ENCODE assay signal across 7 mouse cellular contexts in the genomic region with DNA sequence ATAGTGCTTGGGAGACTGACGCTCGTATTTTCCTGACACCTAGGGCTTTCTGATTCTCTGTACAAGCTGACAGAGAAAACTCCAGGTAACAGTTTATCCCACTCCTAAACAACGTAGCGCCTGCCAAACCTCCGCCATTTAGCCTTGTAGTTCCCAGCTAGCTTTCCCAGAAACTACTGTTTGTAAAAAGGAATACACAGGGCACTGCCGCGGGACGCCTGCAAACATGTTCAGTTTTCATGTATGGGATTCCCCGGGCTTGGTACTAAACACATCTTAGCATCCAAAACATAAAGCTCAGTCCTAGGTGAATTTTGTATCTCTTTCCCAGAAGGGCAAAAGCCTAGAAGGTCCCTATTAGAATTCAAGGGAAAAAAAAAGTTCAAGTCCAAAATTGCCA. TPM values are rescaled to one million over a fixed set of nuclear protein-coding genes. Genes with fewer than 3 reads are reported as not detected.
DNase-seq lines count a peak whose midpoint lies in the region; ATAC-seq and TF ChIP-seq lines count a peak whose summit lies in the region.

No protein-coding gene starts in this region.

- 74% methylated on average over 9 of the region's 9 CpGs for WGBS in lung, embryonic 15.5 days
- 76% methylated on average over 9 of the region's 9 CpGs for WGBS in forebrain, embryonic 14.5 days
- WGBS in limb, embryonic 14.5 days: 83% methylated on average over 9 of the region's 9 CpGs
- 84% methylated on average over 9 of the region's 9 CpGs for WGBS in stomach, embryonic 14.5 days

- DNase-seq in lung, postnatal 25 days (ENCODE audit: low spot score): no peak
- no peak for DNase-seq in forebrain, embryonic 14.5 days (ENCODE audit: low spot score)
- no peak for DNase-seq in limb, embryonic 14.5 days (ENCODE audit: low spot score)
- DNase-seq in ovary, postnatal 10 days (ENCODE audit: low spot score): no peak
- DNase-seq in thymus, adult 18-20 months: no peak

- TF ChIP-seq POLR2A in limb, embryonic 14.5 days (IDR thresholded peaks at IDR 0.05; ENCODE audit: borderline replicate concordance, extremely low read depth, insufficient read depth, insufficient read length): no peak

- peak overlapping the region; percentile 67 for H3K4me2 ChIP-seq in lung, embryonic 15.5 days
- peak overlapping the region; percentile 66 for H3K4me2 ChIP-seq in forebrain, embryonic 14.5 days (ENCODE audit: low read length)
- H3K4me2 ChIP-seq in limb, embryonic 14.5 days (replicated peaks; ENCODE audit: low read depth, low read length, severe bottlenecking): peak overlapping the region; percentile 63
- H3K4me2 ChIP-seq in stomach, embryonic 14.5 days (replicated peaks; ENCODE audit: low read depth, low read length): peak overlapping the region; percentile 56

- no peaks in the 10 kb centered on the region; the same call in 1 of the 2 replicates for H3K4me1 ChIP-seq in lung, embryonic 15.5 days
- peaks cover 4% of the 10 kb centered on the region; the same call in 1 of the 2 replicates for H3K4me1 ChIP-seq in forebrain, embryonic 14.5 days (ENCODE audit: control insufficient read depth, insufficient read depth, low read length)
- H3K4me1 ChIP-seq in limb, embryonic 14.5 days (ENCODE audit: control insufficient read depth, insufficient read depth, low read length): no peaks in the 10 kb centered on the region
- H3K4me1 ChIP-seq in stomach, embryonic 14.5 days (ENCODE audit: control insufficient read depth, insufficient read depth, low read length): no peaks in the 10 kb centered on the region

- 0 out of 2 replicates have a peak, but pooled peaks cover 3% of the 10 kb centered on the region for H3K27me3 ChIP-seq in lung, embryonic 15.5 days
- H3K27me3 ChIP-seq in forebrain, embryonic 14.5 days (replicated peaks; ENCODE audit: control insufficient read depth, insufficient read depth, low read length): no peaks in the 10 kb centered on the region
- H3K27me3 ChIP-seq in limb, embryonic 14.5 days (ENCODE audit: control insufficient read depth, insufficient read depth, low read length): no peaks in the 10 kb centered on the region
- H3K27me3 ChIP-seq in stomach, embryonic 14.5 days (ENCODE audit: control insufficient read depth, insufficient read depth, low read length): no peaks in the 10 kb centered on the region

- no peaks in the 10 kb centered on the region for H3K9me3 ChIP-seq in lung, embryonic 15.5 days
- H3K9me3 ChIP-seq in forebrain, embryonic 14.5 days (replicated peaks; ENCODE audit: control insufficient read depth, low read length): no peaks in the 10 kb centered on the region
- no peaks in the 10 kb centered on the region for H3K9me3 ChIP-seq in limb, embryonic 14.5 days (ENCODE audit: control insufficient read depth, low read length)
- H3K9me3 ChIP-seq in stomach, embryonic 14.5 days (ENCODE audit: control insufficient read depth, low read depth, low read length): no peaks in the 10 kb centered on the region

- H3K36me3 ChIP-seq in lung, embryonic 15.5 days: no peaks in the 10 kb centered on the region
- H3K36me3 ChIP-seq in forebrain, embryonic 14.5 days (ENCODE audit: control insufficient read depth, insufficient read depth, low read length): 0 out of 2 replicates have a peak, but pooled peaks cover under 1% of the 10 kb centered on the region
- no peaks in the 10 kb centered on the region for H3K36me3 ChIP-seq in limb, embryonic 14.5 days (ENCODE audit: control insufficient read depth, insufficient read depth, low read length)
- H3K36me3 ChIP-seq in stomach, embryonic 14.5 days (ENCODE audit: control insufficient read depth, insufficient read depth, low read length): no peaks in the 10 kb centered on the region

- H3K4me3 ChIP-seq in lung, embryonic 15.5 days: no peak overlapping the region
- peak overlapping the region; percentile 45; the same call in 1 of the 2 replicates for H3K4me3 ChIP-seq in forebrain, embryonic 14.5 days (ENCODE audit: low read depth, low read length)
- peak overlapping the region; percentile 47 for H3K4me3 ChIP-seq in limb, embryonic 14.5 days (replicated peaks; ENCODE audit: low read length)
- H3K4me3 ChIP-seq in stomach, embryonic 14.5 days (ENCODE audit: low read depth, low read length): peak overlapping the region; percentile 47; the same call in 1 of the 2 replicates

- H3K9ac ChIP-seq in lung, embryonic 15.5 days: no peak overlapping the region
- no peak overlapping the region for H3K9ac ChIP-seq in forebrain, embryonic 14.5 days (ENCODE audit: low read length)
- H3K9ac ChIP-seq in limb, embryonic 14.5 days (ENCODE audit: low read depth, low read length, severe bottlenecking): no peak overlapping the region
- no peak overlapping the region for H3K9ac ChIP-seq in stomach, embryonic 14.5 days (replicated peaks; ENCODE audit: low read depth, low read length)

- no peak overlapping the region for H3K27ac ChIP-seq in lung, embryonic 15.5 days
- H3K27ac ChIP-seq in forebrain, embryonic 14.5 days (ENCODE audit: low read depth, low read length): no peak overlapping the region
- no peak overlapping the region for H3K27ac ChIP-seq in limb, embryonic 14.5 days (replicated peaks; ENCODE audit: low read depth, low read length)
- H3K27ac ChIP-seq in stomach, embryonic 14.5 days (ENCODE audit: low read length): no peak overlapping the region

- ATAC-seq in lung, embryonic 15.5 days (ENCODE audit: borderline replicate concordance, extremely low read depth, low FRiP score, low TSS enrichment): no peak
- ATAC-seq in forebrain, embryonic 14.5 days: no peak
- ATAC-seq in limb, embryonic 14.5 days (ENCODE audit: low FRiP score, low read depth): no peak
- no peak for ATAC-seq in stomach, embryonic 14.5 days (ENCODE audit: insufficient number of reproducible peaks, insufficient read depth, low FRiP score, low read depth)

RNA-seq across cellular contexts. Expression of a gene that starts 1.3 kb away (rescaled TPM):
- polyA plus RNA-seq in lung, embryonic 15.5 days (2015; fragmentation: Nextera tagmentation; extraction: Ambion mirVana): 1.4 and 1.7 TPM in 2 replicates
- polyA plus RNA-seq in forebrain, embryonic 14.5 days (2014; fragmentation: Nextera tagmentation; extraction: Ambion mirVana): 2.3 TPM in 2 replicates
- 3.5 and 4.9 TPM in 2 replicates for polyA plus RNA-seq in limb, embryonic 14.5 days (2012; rRNA removed)
- polyA plus RNA-seq in limb, embryonic 14.5 days (2014; fragmentation: Nextera tagmentation; extraction: Ambion mirVana): 2.5 and 2.6 TPM in 2 replicates
- polyA plus RNA-seq in stomach, embryonic 14.5 days (2014; fragmentation: Nextera tagmentation; extraction: Ambion mirVana): 1.2 and 1.5 TPM in 2 replicates

RNA-seq across cellular contexts. Expression of a gene that starts 11.5 kb away (rescaled TPM):
- 22.3 and 24.0 TPM in 2 replicates for polyA plus RNA-seq in lung, embryonic 15.5 days (2015; fragmentation: Nextera tagmentation; extraction: Ambion mirVana)
- polyA plus RNA-seq in forebrain, embryonic 14.5 days (2014; fragmentation: Nextera tagmentation; extraction: Ambion mirVana): 54.7 and 56.4 TPM in 2 replicates
- polyA plus RNA-seq in limb, embryonic 14.5 days (2012; rRNA removed): 104 and 122 TPM in 2 replicates
- polyA plus RNA-seq in limb, embryonic 14.5 days (2014; fragmentation: Nextera tagmentation; extraction: Ambion mirVana): 30.2 and 32.5 TPM in 2 replicates
- 29.0 and 31.3 TPM in 2 replicates for polyA plus RNA-seq in stomach, embryonic 14.5 days (2014; fragmentation: Nextera tagmentation; extraction: Ambion mirVana)

RNA-seq across cellular contexts. Expression of a gene that starts 40.3 kb away (rescaled TPM):
- polyA plus RNA-seq in lung, embryonic 15.5 days (2015; fragmentation: Nextera tagmentation; extraction: Ambion mirVana): 60.4 and 62.8 TPM in 2 replicates
- 10.3 and 10.7 TPM in 2 replicates for polyA plus RNA-seq in forebrain, embryonic 14.5 days (2014; fragmentation: Nextera tagmentation; extraction: Ambion mirVana)
- polyA plus RNA-seq in limb, embryonic 14.5 days (2012; rRNA removed): 87.0 and 93.5 TPM in 2 replicates
- 39.2 and 48.3 TPM in 2 replicates for polyA plus RNA-seq in limb, embryonic 14.5 days (2014; fragmentation: Nextera tagmentation; extraction: Ambion mirVana)
- 35.6 and 38.3 TPM in 2 replicates for polyA plus RNA-seq in stomach, embryonic 14.5 days (2014; fragmentation: Nextera tagmentation; extraction: Ambion mirVana)

RNA-seq across cellular contexts. Expression of a gene that starts 43.7 kb away (rescaled TPM):
- polyA plus RNA-seq in lung, embryonic 15.5 days (2015; fragmentation: Nextera tagmentation; extraction: Ambion mirVana): 73.7 and 76.4 TPM in 2 replicates
- 57.5 and 64.7 TPM in 2 replicates for polyA plus RNA-seq in forebrain, embryonic 14.5 days (2014; fragmentation: Nextera tagmentation; extraction: Ambion mirVana)
- polyA plus RNA-seq in limb, embryonic 14.5 days (2012; rRNA removed): 69.2 and 76.3 TPM in 2 replicates
- 62.4 and 65.6 TPM in 2 replicates for polyA plus RNA-seq in limb, embryonic 14.5 days (2014; fragmentation: Nextera tagmentation; extraction: Ambion mirVana)
- 67.7 and 69.3 TPM in 2 replicates for polyA plus RNA-seq in stomach, embryonic 14.5 days (2014; fragmentation: Nextera tagmentation; extraction: Ambion mirVana)
